Mouse (Mus musculus) erythroid progenitor cell, adult 5-6 weeks (primary cell): ENCODE data around the gene Orai1. TPM values are rescaled to one million over a fixed set of nuclear protein-coding genes. Genes with fewer than 3 reads are reported as not detected.
A peak's percentile ranks its signal among the peaks of the same experiment; 100 is the strongest.

Experiments
- ATAC-seq: replicated peaks from 2 replicates; pipeline ENCODE4 v1.8.0; 2016; ENCODE audit warnings: moderate number of reproducible peaks, mild to moderate bottlenecking, moderate TSS enrichment, inconsistent platforms; ENCODE audit not compliant: poor library complexity, low FRiP score, severe bottlenecking
- total RNA-seq, 2 experiments: library from RNA; stranded (forward) in 1 of 2; stranded (reverse) in 1 of 2; fragments of 150-400 nt in 1 of 2; fragments of 186-747, 209-891 nt in 1 of 2; gene quantifications; 2 replicates each; pipeline versions ENCODE4 v1.2.3 to v1.2.4; 2015 to 2017; ENCODE audit warnings: low replicate concordance in 2 of 2

Gene Orai1
- total RNA-seq, 2 experiments from 2014 or later: 3.5 to 24.3 TPM

- ATAC-seq: peak; percentile 74
These were observed 20.5 kb upstream of the Orai1 start for GRCm38 (mm10) chr5:122994303-122994846.

GRCm38 (mm10) chr5:122994910-122995309 is 20.0 kb upstream of the Orai1 start:
- ATAC-seq: no peak

DNA sequence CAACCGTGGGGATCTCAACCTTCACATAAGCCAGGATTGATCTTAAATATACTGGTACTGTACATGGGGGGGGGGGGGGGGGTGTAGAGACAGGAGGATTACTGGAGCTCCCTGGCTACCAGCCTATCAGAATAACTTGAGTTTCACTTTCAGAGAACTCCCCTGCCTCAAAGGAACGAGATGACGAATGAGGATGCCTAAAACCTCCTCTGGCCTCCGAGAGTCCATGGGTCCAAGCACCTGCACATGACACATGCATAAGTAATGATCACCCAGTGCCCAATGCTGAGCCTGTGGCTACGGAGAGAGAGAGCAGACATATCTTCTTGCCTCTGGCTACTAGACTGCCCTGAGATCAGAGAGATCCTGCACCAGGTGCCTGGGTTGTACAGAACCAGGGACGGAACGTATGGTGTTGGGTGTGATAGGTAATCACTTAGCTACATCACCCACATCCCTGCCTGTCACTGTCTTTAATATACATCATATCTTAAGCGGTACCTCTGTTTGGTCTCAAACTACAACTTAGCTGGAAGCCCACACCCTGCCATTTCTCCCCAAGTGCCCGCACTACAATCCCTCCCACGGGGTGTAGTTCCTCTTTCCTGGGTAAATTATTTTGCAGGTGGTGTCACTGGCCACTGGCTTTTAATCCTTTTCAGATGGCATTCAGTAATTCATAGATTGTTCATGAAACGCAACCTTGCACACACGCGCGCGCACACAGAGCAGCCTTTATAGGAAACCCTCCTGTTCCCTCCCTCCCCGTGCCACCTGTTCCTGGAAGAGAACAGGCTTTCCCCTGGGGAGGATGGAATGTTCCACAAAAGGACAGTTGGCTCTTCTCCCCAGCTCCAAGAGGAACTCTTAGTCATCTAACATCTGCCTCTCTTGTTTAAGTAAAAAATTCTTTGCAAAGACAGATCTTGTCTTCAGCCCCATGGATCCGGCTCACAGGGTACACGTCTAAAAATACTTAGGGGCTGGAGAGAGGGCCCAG is 17.4 kb upstream of the Orai1 start:
- ATAC-seq: no peak

DNA sequence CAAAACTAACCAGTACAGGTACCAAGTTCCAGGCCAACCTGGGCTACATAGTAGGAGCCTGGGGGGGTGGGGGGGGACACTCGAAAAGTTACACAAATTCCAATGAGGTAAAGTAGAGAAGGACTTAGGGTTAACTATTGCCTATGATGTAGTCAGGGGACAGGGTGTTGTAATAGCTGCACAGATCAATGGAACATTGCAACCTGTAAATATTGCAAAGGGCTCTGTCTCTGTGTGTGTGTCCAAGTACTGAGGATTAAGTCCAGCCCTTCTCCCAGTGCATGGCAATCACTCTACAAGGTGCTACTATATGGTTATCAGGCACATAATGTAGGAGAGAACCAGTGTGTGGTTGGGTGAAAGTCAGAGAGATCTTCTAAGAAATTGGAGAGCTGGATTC is 14.0 kb upstream of the Orai1 start:
- no peak for ATAC-seq

- no peak for ATAC-seq
These were observed 8.9 kb upstream of the Orai1 start for GRCm38 (mm10) chr5:123005716-123006592.

DNA sequence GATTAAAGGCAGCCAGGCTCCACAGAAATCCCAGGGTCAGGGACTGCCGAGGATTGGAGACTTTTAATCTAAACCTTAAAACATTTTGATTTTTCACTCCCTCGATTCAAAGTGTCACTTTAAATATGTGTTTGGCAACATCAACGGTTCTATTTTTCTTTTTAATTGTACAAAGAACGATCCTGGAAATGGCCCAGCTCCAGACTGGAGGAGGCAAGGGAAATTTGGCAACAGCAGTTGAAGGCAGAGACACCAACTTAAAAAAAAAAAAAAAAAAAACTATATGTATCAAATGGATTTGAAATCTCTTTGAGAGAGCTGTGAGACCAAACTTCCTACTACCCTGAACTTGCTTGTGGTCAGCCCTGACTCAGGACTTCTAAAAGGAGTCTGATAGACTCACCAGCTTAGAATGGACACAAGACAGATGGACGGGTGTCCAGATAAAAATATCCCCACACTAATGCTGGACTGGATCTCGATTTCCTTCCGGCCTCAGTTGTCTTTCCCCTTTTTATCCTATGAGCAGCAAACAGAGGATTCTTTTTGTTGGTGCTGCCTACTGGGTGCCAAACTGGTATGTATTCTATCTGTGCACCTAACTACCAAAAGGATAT is 5.9 kb upstream of the Orai1 start:
- ATAC-seq: no peak

- ATAC-seq: no peak
These were observed 5.0 kb upstream of the Orai1 start for GRCm38 (mm10) chr5:123009873-123010272.

- no peak for ATAC-seq
These were observed 4.1 kb upstream of the Orai1 start for GRCm38 (mm10) chr5:123010806-123011205.

DNA sequence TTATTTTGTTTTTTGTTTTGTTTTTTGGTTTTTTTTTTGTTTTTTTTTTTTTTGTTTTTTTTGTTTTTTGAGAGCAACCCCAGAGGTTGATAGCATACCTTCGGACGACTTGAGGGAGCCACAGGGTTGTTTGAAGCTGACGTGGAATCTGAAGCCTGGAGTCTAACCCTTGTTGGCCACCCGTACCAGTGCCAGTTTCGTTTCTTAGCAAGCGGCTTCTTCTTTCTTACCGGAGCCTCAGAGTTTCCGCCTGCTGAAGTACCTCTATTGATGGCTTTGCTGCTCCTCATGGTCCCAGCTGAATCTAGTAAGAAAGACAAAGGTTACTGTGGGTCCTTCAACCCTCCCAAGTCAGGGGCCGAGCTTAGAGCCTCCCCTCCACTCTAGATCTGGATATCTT is 3.2 kb upstream of the Orai1 start:
- ATAC-seq: no peak

DNA sequence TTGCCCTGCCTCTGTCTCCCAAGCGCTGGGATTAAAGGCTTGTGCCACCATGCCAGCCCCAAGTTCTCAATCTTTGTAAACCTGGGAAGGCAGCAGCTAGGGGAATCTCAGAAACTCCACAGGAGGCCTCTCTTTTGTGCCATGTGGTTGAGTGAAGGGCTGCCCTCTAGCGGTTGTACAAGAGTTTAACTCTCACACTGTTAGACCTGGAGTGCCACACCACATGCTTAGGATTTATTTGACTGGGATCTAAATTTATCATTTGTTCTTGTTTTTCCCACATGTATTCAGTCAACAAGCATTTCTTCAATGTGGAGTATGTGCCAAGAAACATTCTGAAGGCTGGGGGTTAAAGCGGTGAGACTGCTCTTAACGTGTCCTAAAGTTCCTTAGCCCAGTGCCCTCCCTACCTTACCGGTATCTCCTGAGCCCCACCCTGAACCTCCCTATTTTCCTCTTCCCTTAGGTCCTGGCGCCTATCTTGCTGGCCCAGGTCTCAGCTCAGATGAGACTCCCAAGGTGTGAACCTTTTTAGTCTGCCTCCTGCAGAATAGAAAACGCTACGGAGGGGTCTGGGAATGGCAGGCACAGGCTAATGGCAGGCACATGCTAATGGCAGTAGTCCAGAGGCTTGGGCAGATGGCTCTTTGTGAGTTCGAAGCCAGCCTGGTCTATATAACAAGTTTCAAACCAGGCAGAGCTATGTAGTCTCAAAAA is 1.1 kb upstream of the Orai1 start:
- ATAC-seq: peak; percentile 39; the same call in 1 of the 2 replicates

DNA sequence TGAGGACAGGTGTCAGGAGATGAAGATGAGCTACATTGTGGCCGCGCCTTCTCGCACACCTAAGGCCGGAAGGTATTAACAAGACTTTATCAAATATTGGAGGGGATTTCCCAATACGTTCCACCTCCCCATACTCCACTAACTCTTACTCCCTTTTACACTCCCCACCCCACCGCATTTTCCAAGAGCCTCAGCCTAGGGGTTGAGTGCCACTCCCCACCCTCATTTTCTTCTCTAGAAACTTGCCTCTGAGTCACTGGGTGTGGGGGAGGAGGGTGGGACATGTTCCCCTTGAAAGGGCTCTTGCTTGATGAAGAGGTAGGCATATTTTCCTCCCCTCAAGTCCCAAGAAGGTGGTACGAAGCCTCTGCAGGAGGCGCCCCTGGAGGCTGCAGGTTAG is 1.0 kb downstream of the Orai1 start:
- no peak for ATAC-seq

- no peak for ATAC-seq
These were observed 2.6 kb downstream of the Orai1 start for GRCm38 (mm10) chr5:123017504-123017903.

DNA sequence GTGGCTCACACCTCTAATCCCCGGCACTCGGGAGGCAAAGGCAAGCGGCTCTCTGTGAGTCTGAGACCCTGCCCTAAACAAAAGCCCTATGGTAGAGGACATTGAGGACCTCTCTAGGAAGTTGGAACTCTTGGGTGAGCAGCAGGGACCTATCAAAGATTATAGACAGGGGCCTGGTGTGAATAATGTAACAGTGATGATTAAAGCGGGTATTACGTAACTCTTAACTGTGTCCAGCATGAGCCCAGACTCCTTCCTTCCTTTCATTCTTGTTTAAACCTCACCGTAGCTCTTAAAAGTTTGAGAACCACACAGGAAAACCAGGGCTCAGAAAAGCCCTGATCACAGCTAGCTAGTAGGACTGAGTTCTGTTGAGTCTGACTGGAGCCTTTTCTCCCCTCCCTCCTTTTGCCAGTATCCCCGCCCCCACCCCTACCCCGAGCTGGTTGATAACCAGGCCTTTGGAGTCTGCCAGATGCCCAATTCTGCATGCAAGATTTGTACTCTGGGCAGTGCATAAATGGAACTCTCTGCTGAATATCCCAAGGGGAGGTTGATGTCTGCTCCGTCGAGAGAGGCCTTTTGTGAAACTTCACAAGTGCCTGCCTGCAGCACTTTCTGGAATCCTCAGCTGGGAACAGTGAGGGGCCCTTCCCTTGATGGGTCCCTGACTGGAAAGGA is 4.6 kb downstream of the Orai1 start:
- no peak for ATAC-seq

GRCm38 (mm10) chr5:123020426-123020825 is 5.6 kb downstream of the Orai1 start:
- ATAC-seq: no peak

DNA sequence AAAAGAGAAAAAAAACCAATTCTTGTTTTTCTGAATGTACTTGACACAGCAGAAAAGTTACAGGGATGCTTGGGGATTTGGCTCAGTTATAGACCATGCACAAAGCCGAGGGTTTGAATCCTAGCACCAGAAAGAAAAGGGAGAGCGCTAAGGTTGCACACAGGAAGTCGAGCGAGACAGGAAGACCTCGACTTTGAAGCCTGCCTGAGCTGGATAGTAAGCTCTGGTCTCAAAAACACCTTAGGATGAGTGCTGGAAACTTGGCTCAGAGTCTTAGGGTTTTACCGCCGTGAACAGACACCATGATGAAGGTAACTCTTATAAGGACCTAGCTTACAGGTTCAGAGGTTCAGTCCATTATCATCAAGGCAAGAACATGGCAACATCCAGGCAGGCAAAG is 6.6 kb downstream of the Orai1 start:
- no peak for ATAC-seq

DNA sequence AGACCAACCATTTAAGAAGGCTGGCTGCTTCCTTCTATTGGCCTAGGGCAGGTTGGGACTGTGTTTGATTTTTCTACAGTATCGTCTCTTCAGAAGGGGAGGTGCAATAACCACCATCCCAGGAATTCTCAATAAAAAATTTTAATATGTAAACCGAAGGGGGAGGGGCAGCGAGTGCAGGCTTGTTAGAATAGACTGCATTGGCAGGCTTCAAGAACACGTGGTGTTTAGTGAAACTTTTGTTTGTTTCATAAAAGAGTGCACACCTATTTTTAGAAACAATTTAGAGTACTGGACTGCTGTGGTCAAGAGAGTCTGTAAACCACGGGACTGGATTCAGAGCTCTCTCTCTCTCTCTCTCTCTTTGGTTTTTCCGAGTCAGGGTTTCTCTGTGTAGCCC is 8.2 kb downstream of the Orai1 start:
- no peak for ATAC-seq

DNA sequence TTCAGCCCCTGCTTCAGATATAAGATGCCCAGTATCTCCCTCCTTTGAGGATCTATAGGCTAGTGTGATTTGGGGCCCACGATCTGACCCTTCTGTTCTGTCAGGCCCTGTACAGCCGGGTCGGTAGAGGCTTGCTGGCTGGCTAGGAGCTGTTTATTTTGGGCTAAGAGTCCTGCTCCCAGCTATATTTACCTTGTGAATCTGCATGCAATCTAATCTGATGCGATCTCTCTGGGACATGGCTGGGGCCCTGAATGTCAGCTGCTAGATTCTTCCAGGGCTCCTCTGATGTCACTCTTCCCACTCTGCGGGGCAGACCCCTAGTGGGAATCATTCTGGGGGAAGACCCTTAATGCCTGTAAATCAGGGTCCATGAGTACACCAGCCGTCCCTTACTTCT is 9.4 kb downstream of the Orai1 start:
- ATAC-seq: no peak

- no peak for ATAC-seq
These were observed 10.2 kb downstream of the Orai1 start for GRCm38 (mm10) chr5:123024965-123025573.
